Mouse (Mus musculus): ENCODE results near the gene Pde10a.

DNA sequence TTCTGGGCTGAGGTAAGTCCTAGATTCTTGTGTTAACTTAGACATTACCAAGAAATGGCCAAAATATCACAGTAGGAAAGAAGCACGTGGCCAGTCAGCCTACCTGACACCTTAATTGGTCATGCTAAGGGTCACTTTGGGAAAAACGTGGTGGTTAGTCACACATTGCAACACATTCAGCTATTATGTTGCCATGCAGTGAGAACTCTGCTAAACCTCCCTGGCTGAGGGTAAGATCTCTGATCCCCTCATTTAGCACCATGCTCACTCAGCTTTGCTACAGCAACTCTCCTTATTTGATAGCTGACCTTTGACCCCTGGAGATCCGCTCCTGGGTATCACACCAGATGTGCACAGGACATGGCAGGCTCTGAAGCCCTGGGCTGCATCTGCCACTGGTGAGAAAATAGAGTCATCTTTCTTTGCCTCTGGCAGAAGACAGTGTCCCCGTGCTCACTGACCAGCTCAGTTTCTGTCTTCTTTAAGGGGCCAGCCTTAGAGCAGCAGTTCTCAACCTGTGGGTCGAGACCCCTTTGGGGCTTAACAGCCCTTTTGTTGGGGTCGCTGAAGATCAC lies 449.7 kb downstream of the Pde10a start:
- TF ChIP-seq CTCF (IDR thresholded peaks at IDR 0.05; ENCODE audit: extremely low read depth, insufficient read length, insufficient replicate concordance, low read depth, low read length) (no peak), POLR2A (IDR thresholded peaks at IDR 0.05; ENCODE audit: low read depth, low read length) (no peak)

Data from small intestine, adult 2 months (tissue).